Mouse (Mus musculus): ENCODE measurements at regions not wholly inside any gene's neighbourhood (a gene's known extent, or its start where the extent isn't known, plus 50 kb on each side); places are given as distances from the start of the nearest gene placed in this dataset.

DNA sequence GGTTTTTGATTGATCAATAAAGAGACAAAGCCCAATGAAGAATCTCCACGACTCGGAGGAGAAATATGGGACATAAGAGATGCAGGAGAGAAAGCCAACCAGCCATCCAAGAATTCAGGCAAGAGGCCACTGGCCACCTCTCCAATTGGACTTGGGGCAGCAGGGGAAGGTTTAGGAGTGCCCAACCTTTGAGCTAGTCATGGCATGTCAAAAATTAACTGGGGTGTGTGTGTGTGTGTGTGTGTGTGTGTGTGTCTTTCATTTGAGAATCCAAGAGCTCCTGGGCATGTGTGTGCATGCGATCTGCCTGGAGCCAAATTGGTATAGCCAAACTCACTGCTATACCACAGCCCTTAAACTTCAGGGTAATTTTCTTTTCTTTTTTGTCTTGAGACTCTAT lies 51.6 kb upstream of the Cecr2 start:
- DNase-seq (ENCODE audit: low read depth, low spot score): no peak

DNA sequence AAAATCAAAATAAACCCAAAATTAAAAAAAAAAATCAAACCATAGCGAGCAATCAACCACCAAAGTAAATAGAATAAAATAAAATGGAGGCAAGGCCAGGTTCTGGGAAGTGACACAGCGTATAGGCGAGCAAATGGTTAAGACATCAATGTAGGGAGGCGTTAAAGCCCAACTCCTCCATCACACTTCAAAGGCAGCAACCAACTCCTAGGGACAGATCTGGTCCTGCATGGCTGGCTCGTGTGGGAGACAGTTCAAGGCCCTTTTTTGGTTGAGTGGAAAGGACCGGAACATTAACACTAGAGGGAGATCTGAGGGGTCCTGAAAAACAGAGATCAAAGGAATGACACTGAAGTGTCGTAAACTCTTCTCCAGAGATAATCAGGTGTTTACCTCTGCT lies 53.8 kb upstream of the Cecr2 start:
- DNase-seq (ENCODE audit: low read depth, low spot score): no peak

DNA sequence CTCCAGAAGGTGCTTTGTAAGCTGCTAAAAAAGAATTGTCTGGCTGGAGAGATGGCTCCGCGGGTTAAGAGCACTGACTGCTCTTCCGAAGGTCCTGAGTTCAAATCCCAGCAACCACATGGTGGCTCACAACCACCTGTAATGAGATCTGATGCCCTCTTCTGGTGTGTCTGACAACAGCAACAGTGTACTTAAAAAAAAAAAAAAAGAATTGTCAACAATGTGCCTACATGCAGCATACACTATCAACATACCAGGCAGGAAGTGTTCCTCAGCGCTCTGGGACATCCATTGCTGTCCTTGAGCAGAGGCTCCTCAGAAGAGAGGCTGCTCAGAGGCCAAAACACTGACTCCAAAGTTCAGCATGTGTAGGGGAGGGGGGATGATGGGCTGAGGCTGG lies 56.3 kb upstream of the Cecr2 start:
- no peak for DNase-seq (ENCODE audit: low read depth, low spot score)

DNA sequence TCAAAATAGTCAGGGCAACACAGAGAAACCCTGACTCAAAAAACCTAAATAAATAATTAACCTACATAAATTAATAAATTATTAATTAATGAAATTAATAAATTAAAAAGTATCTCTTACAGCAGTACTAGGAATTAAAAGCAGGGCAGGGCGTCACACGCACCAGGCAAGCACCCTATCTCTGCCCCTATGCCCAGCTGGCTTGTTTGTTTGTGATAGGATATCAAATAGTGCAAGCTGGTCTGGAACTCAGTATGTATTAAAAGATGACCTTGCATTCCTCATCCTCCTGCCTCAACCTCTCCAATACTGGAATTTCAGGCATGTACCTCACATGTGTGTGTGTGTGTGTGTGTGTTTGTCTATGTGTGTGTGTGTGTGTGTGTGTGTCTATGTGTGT lies 60.7 kb upstream of the Cecr2 start:
- no peak for DNase-seq (ENCODE audit: low read depth, low spot score)

DNA sequence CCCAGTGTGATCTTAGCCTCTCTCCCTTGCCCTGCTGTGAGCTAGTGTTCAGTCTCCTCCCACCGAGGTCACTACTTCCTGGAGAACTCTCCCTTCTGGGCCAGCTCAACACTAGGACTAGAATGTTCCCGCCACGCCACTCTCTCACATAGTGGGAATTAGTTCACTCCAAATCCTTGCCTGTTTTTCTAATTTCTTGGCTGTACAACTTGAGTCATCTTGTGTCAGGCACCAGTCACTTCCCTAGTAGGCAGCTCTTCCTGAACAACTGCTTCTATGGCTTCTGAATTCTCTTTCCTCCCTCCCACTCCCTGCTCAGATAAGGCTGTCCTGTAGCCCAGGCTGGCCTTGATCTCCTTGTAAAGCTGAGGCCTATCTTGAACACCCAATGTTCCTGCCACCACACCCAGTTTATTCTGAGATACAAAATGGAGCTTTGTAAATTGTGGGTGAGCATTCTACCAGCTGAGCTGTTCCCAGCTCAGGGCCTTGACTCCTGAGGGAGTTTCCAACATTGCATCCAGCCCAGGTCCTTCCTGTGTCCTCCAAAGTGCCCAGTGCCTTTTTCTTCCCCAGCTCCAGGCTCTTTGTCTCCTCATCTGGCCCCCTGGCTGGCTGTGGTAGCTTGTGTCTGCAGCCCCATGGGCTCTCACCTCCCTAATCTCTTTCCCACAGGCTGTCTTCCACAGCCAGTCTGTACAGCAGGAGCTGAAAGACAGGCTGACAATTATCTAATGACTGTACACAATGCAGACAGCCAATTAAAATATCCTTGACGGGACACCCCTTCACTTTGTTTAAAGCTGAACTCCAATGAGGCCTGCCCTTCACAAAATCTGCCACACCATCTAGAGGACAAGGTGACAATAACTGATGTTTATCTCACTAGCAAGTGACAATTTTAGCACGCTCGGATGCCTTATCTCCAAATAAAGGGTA lies 61.9 kb upstream of the Cecr2 start:
- DNase-seq (ENCODE audit: low read depth, low spot score): no peak

DNA sequence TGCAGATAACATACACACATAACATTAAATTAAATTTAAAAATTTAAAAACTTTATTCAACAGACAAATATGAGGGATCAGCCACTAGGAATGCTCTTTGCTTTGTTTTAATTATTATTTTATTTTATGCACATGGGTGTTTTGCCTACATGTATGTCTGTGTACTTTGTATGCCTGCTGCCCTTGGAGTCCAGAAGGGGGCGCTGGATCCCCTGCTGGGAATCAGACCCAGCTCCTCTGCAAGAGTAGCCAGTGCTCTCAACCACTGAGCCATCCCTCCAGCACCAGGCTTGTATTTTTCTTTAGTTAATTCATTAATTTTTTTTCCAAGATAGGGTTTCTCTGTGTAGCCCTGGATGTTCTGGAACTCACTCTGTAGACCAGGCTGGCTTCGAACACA lies 62.7 kb upstream of the Cecr2 start:
- DNase-seq (ENCODE audit: low read depth, low spot score): peak; percentile 80

DNA sequence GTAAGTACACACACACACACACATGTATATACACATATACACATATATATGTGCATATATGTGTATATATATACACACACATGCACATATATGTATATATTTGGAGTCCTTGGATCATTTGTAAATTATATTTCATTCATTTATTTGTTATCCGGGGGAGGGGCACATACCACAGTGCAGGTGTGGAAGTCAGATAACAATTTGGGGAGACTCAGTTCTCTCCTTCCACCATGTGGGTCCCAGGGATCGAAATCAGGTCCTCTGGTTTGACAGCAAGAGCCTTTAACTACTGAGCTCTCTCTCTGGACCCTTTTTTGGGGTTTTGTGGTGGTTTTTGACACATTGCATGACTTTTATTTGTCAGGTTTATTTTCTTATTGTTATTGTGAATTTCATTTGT lies 65.8 kb upstream of the Cecr2 start:
- no peak for DNase-seq (ENCODE audit: low read depth, low spot score)

DNA sequence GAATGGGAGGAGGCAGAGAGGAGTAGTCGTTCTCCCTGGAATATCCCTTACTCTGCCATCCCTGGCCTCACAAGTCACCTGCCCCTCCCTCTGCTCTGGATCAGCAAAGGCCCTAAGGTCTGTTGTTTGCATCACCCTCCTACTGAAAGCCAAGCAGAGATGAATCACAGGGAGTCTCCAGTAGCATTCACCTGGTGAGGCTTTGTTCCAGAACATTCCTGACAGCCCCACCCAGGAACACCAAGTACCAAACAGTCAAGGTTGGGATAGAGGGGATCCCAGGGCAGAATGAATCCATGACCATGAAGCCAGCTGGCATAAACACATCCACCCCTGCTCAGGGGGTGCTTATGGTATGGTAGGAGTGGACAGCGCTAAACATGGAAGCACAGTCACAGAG lies 67.4 kb upstream of the Hdhd5 start:
- DNase-seq (ENCODE audit: low read depth, low spot score): peak; percentile 46

DNA sequence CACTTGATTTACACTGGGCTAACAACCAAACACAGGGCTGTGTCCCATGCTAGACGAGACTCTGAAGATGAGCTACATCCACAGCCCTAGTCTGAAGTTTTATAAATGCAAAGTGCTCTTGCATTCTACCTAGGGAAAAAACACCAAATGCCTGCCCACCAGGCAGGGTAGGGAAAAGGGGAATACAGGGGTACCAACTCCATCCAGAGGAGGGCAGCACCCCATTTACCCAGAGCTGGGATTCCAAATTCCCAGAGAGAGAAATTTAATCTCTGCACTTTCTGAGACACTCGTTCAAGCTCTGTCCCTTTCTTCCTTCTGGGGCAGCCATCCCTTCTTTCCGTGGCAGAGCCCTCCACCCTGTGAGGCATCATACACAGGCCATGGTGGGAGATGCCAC lies 66.8 kb upstream of the Hdhd5 start:
- DNase-seq (ENCODE audit: low read depth, low spot score): no peak

DNA sequence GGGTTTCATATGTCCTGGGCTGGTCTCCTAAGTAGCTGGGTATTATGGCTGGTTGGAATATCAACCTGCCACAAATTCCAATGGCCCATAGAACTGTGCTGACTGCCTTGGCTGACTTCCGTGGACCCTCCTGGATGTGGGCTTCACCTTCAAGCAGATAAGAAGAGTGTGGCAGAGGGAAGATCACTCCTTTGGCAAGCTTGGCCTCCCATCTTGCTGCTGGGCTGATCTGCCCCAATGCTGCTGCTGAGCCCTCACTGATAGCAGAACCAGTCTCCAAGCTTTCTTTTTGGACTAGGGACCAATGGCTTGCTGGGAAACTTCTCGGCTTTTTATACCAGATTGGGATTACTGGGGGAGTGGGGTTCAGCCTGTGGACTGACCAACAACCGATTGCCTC lies 65.6 kb upstream of the Hdhd5 start:
- no peak for DNase-seq (ENCODE audit: low read depth, low spot score)

DNA sequence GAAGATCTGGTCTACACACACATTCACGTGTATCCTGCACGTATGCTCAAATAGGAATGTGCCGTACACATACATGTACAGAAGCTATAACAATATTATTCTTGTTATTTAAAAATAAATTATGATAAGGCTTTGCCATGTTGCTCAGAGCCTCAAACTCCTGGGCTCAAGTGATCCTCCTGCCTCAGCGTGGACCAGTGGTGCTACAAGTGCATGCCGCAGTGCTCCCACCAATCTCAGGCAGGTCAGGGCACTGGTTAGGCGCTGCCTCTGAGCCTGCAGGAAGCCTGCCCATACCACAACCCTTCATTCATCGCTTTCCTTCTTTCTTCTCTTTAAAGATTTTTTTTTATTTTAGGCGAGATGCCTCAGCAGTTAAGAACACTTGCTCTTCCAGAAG lies 63.3 kb upstream of the Hdhd5 start:
- DNase-seq (ENCODE audit: low read depth, low spot score): no peak

DNA sequence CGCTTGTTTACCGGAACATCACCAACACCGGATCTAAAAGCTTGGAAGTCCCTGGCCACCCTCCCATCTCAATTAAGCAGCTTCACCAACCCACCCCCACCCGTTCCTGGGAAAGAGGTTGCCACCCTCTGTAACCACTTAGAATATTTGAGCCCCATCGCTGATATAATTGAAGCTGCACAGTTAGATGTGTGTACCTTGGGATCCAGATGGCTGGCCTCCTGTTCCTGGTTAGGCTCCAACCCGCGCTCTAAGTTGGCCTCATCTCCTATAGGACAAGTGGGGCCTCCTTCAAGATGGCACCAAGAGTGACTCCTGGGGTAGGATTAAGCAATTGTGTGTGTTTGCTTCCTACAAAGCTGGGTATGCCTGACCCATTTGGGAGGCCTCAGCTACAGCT lies 61.6 kb upstream of the Hdhd5 start:
- DNase-seq (ENCODE audit: low read depth, low spot score): no peak

DNA sequence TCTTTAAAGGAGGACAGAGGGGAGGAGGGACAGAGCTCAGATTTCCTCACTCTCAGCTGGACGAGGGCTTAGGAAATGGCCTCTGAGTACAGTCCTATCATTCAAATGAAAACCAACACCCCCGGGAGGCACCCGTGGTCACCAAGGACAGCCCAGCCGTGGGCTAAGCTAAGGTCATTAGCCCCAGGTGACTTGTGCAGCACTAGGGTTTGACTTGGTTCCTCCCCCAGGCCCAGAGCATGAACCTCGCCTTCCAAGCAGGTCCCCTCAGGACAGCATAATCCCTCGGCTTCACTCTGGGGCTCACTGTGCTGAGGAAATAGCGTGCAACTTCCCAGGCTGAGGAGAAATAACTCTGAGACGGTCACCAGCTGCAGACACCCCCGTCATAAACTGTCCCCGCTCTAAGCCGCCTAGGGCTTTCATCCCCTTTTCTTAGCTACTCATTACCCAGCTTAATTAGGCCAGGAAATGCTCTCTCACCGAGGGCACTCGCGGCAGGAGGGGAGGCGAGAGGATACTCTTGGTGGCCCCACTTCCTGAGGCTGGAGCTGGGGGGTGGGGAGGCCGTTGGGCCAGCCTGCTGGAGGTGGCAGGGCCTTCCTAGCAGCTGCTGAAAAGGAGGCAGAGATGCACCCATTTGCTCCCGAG lies 61.0 kb upstream of the Hdhd5 start:
- DNase-seq (ENCODE audit: low read depth, low spot score): no peak

DNA sequence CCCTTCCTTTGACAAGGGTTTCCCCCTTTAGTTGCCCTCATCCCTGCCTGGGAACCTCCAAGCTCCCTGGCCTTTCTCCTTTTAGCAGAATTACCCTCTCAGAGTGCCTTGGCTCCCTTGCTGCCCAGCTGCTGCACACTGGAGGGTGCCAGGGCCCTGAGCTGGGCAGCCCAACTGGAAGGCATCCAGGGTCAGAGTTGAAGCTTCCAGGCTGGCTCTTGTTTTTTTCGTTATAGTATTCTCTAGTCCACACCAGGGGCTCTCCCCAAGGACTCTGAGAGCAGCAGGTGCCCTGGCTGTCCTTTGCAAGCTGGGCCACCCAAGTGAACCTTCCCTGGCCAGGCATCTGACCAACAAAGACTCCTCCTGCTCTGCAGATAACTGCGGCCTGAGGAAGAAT lies 59.1 kb upstream of the Hdhd5 start:
- no peak for DNase-seq (ENCODE audit: low read depth, low spot score)

DNA sequence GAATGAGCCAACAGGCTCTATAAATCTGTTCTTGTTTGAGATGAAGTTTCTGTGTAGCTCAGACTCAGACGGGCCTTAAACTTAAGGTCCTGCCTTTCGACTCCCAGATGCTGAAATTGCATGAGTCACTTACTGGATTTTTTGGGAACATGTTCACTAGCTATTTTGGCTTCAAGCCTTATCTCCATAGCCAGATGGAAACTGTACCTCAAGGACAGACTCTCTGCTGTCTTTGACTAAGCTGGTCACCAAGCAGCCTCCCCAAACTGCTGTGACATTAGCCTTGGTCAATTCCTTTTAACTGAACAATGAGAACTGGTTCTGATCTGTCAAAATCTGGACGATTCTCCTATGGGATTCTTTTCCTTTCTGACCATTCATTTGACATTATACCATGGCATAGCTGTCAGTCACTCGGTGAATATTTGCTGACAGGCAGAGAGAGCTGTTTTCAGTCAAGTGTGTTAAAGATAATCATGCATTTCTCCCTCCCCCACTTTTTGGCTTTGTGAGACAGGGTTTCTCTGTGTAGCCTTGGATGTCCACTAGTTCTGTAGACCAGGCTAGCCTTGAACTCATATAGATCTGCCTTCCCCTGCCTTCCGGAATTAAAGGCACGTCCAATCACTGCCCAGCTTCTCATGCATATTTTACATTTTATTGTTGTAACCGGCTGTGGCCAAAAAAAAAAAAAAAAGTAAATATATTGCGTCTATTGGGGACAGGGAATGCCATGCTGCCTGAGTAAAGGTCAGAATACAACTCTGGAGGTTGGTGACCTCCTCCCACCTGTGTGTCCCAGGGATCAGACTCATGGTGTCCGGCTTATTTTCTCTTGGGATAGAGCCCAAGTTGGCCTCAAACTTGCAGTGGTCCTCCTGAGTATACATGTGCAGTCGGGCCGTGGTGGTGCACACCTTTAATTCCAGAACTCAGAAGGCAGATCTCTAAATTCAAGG lies 57.9 kb upstream of the Hdhd5 start:
- DNase-seq (ENCODE audit: low read depth, low spot score): no peak

DNA sequence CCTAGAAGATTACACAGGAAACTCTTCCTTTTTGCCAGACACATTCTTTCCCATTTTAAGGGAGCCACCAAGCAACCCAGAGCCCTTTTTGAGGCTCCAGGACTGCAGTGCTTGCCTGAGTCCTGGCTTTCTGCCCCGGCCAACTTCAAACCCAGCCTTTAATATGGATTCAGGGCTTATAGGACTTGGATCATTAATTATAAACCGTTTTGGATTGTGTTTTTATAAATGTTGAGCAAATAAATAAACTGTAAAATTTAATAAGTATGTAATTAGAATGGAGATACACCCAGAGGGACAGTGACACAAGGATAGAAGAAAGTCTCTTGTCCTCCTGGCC lies 54.8 kb upstream of the Hdhd5 start:
- DNase-seq (ENCODE audit: low read depth, low spot score): no peak

DNA sequence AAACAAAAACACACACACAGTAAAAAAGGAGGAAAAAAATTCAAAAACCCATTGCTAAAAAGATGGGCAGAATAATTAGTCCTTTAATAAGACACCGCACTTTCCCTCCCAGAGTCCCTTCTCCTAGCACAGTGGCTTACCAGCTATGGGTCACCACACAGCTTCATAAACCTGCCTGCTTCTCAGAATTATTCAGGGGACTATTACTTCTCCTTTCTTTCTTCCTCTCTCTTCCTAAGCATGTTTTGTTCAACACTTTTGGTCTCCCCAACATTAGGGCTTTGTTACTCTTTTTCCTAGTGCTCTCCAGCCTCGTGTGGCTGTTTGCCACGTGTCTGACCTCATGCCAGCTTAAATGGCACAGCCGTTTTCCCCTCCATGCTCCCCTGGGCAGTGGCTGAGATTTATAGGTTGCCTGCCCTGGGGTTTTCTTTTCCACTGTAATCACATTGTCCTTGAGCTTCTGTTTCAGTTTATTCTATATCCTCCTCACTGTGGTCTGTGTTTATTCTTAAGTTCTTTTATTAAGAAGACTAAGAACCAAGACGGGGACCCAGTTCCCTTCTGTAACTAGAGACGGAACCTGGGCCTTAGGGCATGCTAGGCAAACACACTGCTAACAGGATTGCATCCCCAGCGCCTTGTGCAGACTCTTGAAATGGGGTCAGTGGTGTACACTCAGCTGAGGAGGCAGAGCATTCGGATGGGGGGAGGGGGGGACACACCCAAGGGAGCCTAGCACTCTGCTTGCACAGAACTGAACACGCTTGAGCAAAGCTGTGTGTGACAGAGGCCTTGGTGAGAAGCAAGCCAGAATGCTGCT lies 54.2 kb upstream of the Hdhd5 start:
- no peak for DNase-seq (ENCODE audit: low read depth, low spot score)

DNA sequence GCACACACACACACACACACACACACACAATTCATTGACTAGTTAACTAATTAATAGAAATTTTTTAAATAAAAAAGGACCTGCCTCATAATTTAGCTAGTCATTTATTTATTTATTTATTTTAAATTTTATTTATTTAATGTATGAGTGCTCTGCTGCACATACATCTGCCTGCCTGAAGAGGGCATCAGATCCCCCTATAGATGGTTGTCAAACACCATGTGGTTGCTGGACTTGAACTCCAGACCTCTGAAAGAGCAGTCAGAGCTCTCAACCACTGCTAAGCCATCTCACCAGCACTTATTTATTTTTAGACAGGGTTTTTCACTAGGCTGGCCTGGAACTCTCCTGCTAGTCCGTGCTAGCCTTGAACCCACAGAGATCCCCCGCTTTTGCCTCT lies 50.6 kb upstream of the Hdhd5 start:
- no peak for DNase-seq (ENCODE audit: low read depth, low spot score)

Measured in ES-CJ7 (cell line).